Mouse (Mus musculus): Measurements from ENCODE around the gene Dnajc9. TPM values are rescaled to one million over a fixed set of nuclear protein-coding genes. Genes with fewer than 3 reads are reported as not detected.

The Dnajc9 gene
- polyA plus RNA-seq, 2 experiments, result 132 to 152 TPM

- WGBS, result 83% methylated on average over 8 of the region's 8 CpGs
- Histone ChIP-seq H3K27me3 (ENCODE audit: control insufficient read depth, insufficient read depth, low read length) (no peaks in the 10 kb centered on the region), H3K9ac (ENCODE audit: low read depth, low read length, severe bottlenecking) (no peak overlapping the region), H3K4me1 (ENCODE audit: control insufficient read depth, insufficient read depth, low read length) (no peaks in the 10 kb centered on the region), H3K36me3 (ENCODE audit: control insufficient read depth, insufficient read depth, low read length) (peaks cover 62% of the 10 kb centered on the region), H3K27ac (replicated peaks; ENCODE audit: low read depth, low read length) (no peak overlapping the region), H3K4me2 (replicated peaks; ENCODE audit: low read depth, low read length, severe bottlenecking) (no peak overlapping the region), H3K9me3 (ENCODE audit: control insufficient read depth, low read length) (no peaks in the 10 kb centered on the region), H3K4me3 (replicated peaks; ENCODE audit: low read length) (no peak overlapping the region)
- no peak for DNase-seq (ENCODE audit: low spot score)
- TF ChIP-seq POLR2A (IDR thresholded peaks at IDR 0.05; ENCODE audit: borderline replicate concordance, extremely low read depth, insufficient read depth, insufficient read length), result no peak
- ATAC-seq (ENCODE audit: low FRiP score, low read depth), result no peak
These were observed 48.6 kb downstream of the Dnajc9 start for GRCm38 (mm10) chr14:20340149-20340548.

- Histone ChIP-seq H3K4me3 (replicated peaks; ENCODE audit: low read length) (no peak overlapping the region), H3K4me1 (ENCODE audit: control insufficient read depth, insufficient read depth, low read length) (no peaks in the 10 kb centered on the region), H3K27me3 (ENCODE audit: control insufficient read depth, insufficient read depth, low read length) (no peaks in the 10 kb centered on the region), H3K36me3 (ENCODE audit: control insufficient read depth, insufficient read depth, low read length) (peaks cover 64% of the 10 kb centered on the region), H3K27ac (replicated peaks; ENCODE audit: low read depth, low read length) (no peak overlapping the region), H3K9ac (ENCODE audit: low read depth, low read length, severe bottlenecking) (no peak overlapping the region), H3K9me3 (ENCODE audit: control insufficient read depth, low read length) (no peaks in the 10 kb centered on the region), H3K4me2 (replicated peaks; ENCODE audit: low read depth, low read length, severe bottlenecking) (no peak overlapping the region)
- TF ChIP-seq POLR2A (IDR thresholded peaks at IDR 0.05; ENCODE audit: borderline replicate concordance, extremely low read depth, insufficient read depth, insufficient read length), result no peak
- ATAC-seq (ENCODE audit: low FRiP score, low read depth) (no peak), DNase-seq (ENCODE audit: low spot score) (no peak)
- 97% methylated on average over 5 of the region's 5 CpGs for WGBS
These were observed 49.3 kb downstream of the Dnajc9 start for GRCm38 (mm10) chr14:20339415-20339814.

Other genes with a start within 250 kb of the Dnajc9 start
- 5.3 and 5.5 TPM in 2 replicates for gene Kcnk5, start 207.1 kb downstream of the Dnajc9 start, polyA plus RNA-seq (2012; rRNA removed)
- 4.1 and 4.5 TPM in 2 replicates for gene Kcnk5, start 207.1 kb downstream of the Dnajc9 start, polyA plus RNA-seq (2014; fragmentation: Nextera tagmentation; extraction: Ambion mirVana)
- not detected in 2 replicates for gene Kcnk16, start 119.7 kb downstream of the Dnajc9 start, polyA plus RNA-seq (2012; rRNA removed)
- gene Kcnk16, start 119.7 kb downstream of the Dnajc9 start, polyA plus RNA-seq (2014; fragmentation: Nextera tagmentation; extraction: Ambion mirVana), result not detected in 2 replicates
- gene Nudt13, start 94.2 kb downstream of the Dnajc9 start, polyA plus RNA-seq (2012; rRNA removed), result 23.4 and 30.0 TPM in 2 replicates
- 14.1 and 14.3 TPM in 2 replicates for gene Nudt13, start 94.2 kb downstream of the Dnajc9 start, polyA plus RNA-seq (2014; fragmentation: Nextera tagmentation; extraction: Ambion mirVana)
- 30.6 and 31.0 TPM in 2 replicates for gene Ecd, start 40.8 kb downstream of the Dnajc9 start, polyA plus RNA-seq (2012; rRNA removed)
- gene Ecd, start 40.8 kb downstream of the Dnajc9 start, polyA plus RNA-seq (2014; fragmentation: Nextera tagmentation; extraction: Ambion mirVana), result 46.4 and 52.4 TPM in 2 replicates
- gene Fam149b, start 40.7 kb downstream of the Dnajc9 start, polyA plus RNA-seq (2012; rRNA removed), result 49.3 and 53.5 TPM in 2 replicates
- gene Fam149b, start 40.7 kb downstream of the Dnajc9 start, polyA plus RNA-seq (2014; fragmentation: Nextera tagmentation; extraction: Ambion mirVana), result 38.9 and 45.5 TPM in 2 replicates
- gene Mrps16, start 4.7 kb upstream of the Dnajc9 start, polyA plus RNA-seq (2012; rRNA removed), result 62.9 and 63.5 TPM in 2 replicates
- 99.0 and 99.7 TPM in 2 replicates for gene Mrps16, start 4.7 kb upstream of the Dnajc9 start, polyA plus RNA-seq (2014; fragmentation: Nextera tagmentation; extraction: Ambion mirVana)
- gene Cfap70, start 63.3 kb upstream of the Dnajc9 start, polyA plus RNA-seq (2012; rRNA removed), result 0.18 and 0.30 TPM in 2 replicates
- gene Cfap70, start 63.3 kb upstream of the Dnajc9 start, polyA plus RNA-seq (2014; fragmentation: Nextera tagmentation; extraction: Ambion mirVana), result 0.15 and 0.76 TPM in 2 replicates
- gene Anxa7, start 91.2 kb upstream of the Dnajc9 start, polyA plus RNA-seq (2012; rRNA removed), result 50.5 and 52.8 TPM in 2 replicates
- 45.5 and 46.5 TPM in 2 replicates for gene Anxa7, start 91.2 kb upstream of the Dnajc9 start, polyA plus RNA-seq (2014; fragmentation: Nextera tagmentation; extraction: Ambion mirVana)
- gene Mss51, start 108.0 kb upstream of the Dnajc9 start, polyA plus RNA-seq (2012; rRNA removed), result 5.6 and 6.3 TPM in 2 replicates
- 1.5 and 1.8 TPM in 2 replicates for gene Mss51, start 108.0 kb upstream of the Dnajc9 start, polyA plus RNA-seq (2014; fragmentation: Nextera tagmentation; extraction: Ambion mirVana)
- gene Ppp3cb, start 157.7 kb upstream of the Dnajc9 start, polyA plus RNA-seq (2012; rRNA removed), result 82.6 and 88.4 TPM in 2 replicates
- gene Ppp3cb, start 157.7 kb upstream of the Dnajc9 start, polyA plus RNA-seq (2014; fragmentation: Nextera tagmentation; extraction: Ambion mirVana), result 67.1 and 69.9 TPM in 2 replicates